ENCODE assay signal across 13 mouse cellular contexts in the genomic region with DNA sequence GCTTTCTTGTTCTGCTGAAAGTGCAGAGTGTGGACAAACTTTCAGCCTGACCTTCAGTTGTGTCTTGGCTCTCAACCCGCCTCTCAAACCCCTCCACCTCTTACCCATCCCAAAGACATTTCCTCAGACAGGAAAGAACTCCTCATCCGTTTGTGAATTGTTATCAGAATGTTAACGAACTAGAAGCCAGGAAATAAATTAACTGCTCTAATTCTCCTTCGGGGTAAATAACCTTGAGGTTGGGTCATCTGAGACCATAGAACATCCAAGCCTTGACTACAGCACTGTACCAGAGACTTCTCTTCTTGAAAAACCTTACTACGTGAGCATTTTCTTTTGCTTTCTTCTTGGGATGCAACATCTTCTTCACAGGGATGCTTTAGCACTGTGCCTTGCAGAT. TPM values are rescaled to one million over a fixed set of nuclear protein-coding genes. Genes with fewer than 3 reads are reported as not detected.
DNase-seq lines count a peak whose midpoint lies in the region; ATAC-seq lines count a peak whose summit lies in the region.
"Had no signal": no experiment of that assay in that cellular context is flagged by ENCODE, and none has a peak within 500 bp of the region (broad histone marks: within the 10 kb centered on the region; RNA-seq: fewer than 3 reads in every experiment).

No protein-coding gene starts in this region.

- peaks cover 10% of the 10 kb centered on the region; the same call in 1 of the 2 replicates for H3K27me3 ChIP-seq in forebrain, embryonic 10.5 days (ENCODE audit: poor library complexity, severe bottlenecking)
- H3K27me3 ChIP-seq in forebrain, embryonic 16.5 days (replicated peaks; ENCODE audit: control insufficient read depth, insufficient read depth, low read length), result no peaks in the 10 kb centered on the region
- no peaks in the 10 kb centered on the region for H3K27me3 ChIP-seq in embryonic facial prominence, embryonic 14.5 days (replicated peaks; ENCODE audit: control insufficient read depth, insufficient read depth, low read length)
- H3K27me3 ChIP-seq: limb, embryonic 12.5 days had no signal

- DNase-seq in forebrain, embryonic 10.5 days (ENCODE audit: extremely low spot score, low spot score), result no peak
- DNase-seq in kidney, adult 11 months, result peak; percentile 33
- DNase-seq in kidney, postnatal 4 days, result no peak
- DNase-seq in embryonic facial prominence, embryonic 14.5 days (ENCODE audit: low spot score), result no peak
- DNase-seq in kidney, postnatal 14 days, result peak; percentile 24
- no peak for DNase-seq in left cerebral cortex, postnatal 25 days (ENCODE audit: low spot score in 2 of 2)
- no peak for DNase-seq in ovary, postnatal 36 days (ENCODE audit: low spot score)
- DNase-seq: adrenal gland, postnatal 14 days; heart, postnatal 10 days; right cerebral cortex, postnatal 14 days; thymus, adult 2 months had no signal

- 76% methylated on average over 5 of the region's 5 CpGs for WGBS in forebrain, embryonic 10.5 days
- 75% methylated on average over 5 of the region's 5 CpGs for WGBS in forebrain, embryonic 16.5 days
- 69% methylated on average over 5 of the region's 5 CpGs for WGBS in embryonic facial prominence, embryonic 14.5 days

- H3K4me1 ChIP-seq in forebrain, embryonic 10.5 days, result peaks cover 23% of the 10 kb centered on the region
- no peaks in the 10 kb centered on the region; the same call in 1 of the 2 replicates for H3K4me1 ChIP-seq in forebrain, embryonic 16.5 days (replicated peaks; ENCODE audit: control insufficient read depth, insufficient read depth, low read length)
- H3K4me1 ChIP-seq in embryonic facial prominence, embryonic 14.5 days (ENCODE audit: control insufficient read depth, insufficient read depth, low read length), result peaks cover 7% of the 10 kb centered on the region

- ATAC-seq in forebrain, embryonic 16.5 days, result no peak
- ATAC-seq in embryonic facial prominence, embryonic 14.5 days (ENCODE audit: low read depth), result no peak

- H3K9ac ChIP-seq in forebrain, embryonic 16.5 days (replicated peaks; ENCODE audit: low read depth, low read length), result no peak overlapping the region
- H3K9ac ChIP-seq in embryonic facial prominence, embryonic 14.5 days (ENCODE audit: low read depth, low read length), result no peak overlapping the region

- no peaks in the 10 kb centered on the region for H3K36me3 ChIP-seq in forebrain, embryonic 10.5 days (replicated peaks)
- H3K36me3 ChIP-seq in forebrain, embryonic 16.5 days (ENCODE audit: control insufficient read depth, insufficient read depth), result no peaks in the 10 kb centered on the region
- H3K36me3 ChIP-seq in embryonic facial prominence, embryonic 14.5 days (ENCODE audit: control insufficient read depth, insufficient read depth, low read length), result no peaks in the 10 kb centered on the region
- H3K36me3 ChIP-seq: limb, embryonic 12.5 days had no signal

- H3K9me3 ChIP-seq in forebrain, embryonic 10.5 days, result no peaks in the 10 kb centered on the region
- H3K9me3 ChIP-seq in forebrain, embryonic 16.5 days (ENCODE audit: control insufficient read depth, low read length), result no peaks in the 10 kb centered on the region
- no peaks in the 10 kb centered on the region for H3K9me3 ChIP-seq in embryonic facial prominence, embryonic 14.5 days (ENCODE audit: control insufficient read depth, low read length)
- H3K9me3 ChIP-seq: limb, embryonic 12.5 days had no signal

- H3K4me2 ChIP-seq in forebrain, embryonic 16.5 days (ENCODE audit: low read length), result no peak overlapping the region
- H3K4me2 ChIP-seq in embryonic facial prominence, embryonic 14.5 days (ENCODE audit: low read depth, low read length), result peak overlapping the region; percentile 73; the same call in 1 of the 2 replicates

- intact Hi-C loops in left cerebral cortex, postnatal 25 days (cut with DNase I), result no loop called here

- H3K4me3 ChIP-seq in forebrain, embryonic 10.5 days, result no peak overlapping the region
- no peak overlapping the region for H3K4me3 ChIP-seq in forebrain, embryonic 16.5 days (replicated peaks; ENCODE audit: low read length)
- no peak overlapping the region for H3K4me3 ChIP-seq in embryonic facial prominence, embryonic 14.5 days (ENCODE audit: low read depth, low read length)

- H3K27ac ChIP-seq in forebrain, embryonic 10.5 days, result peak overlapping the region; percentile 88; the same call in 1 of the 2 replicates
- H3K27ac ChIP-seq in forebrain, embryonic 16.5 days (ENCODE audit: low read length), result no peak overlapping the region
- H3K27ac ChIP-seq in embryonic facial prominence, embryonic 14.5 days (replicated peaks; ENCODE audit: low read depth, low read length), result peak overlapping the region; percentile 78; the same call in 1 of the 2 replicates

RNA-seq across cellular contexts. Expression of a gene that starts 1.0 kb away (rescaled TPM):
- 1.7 and 2.3 TPM in 2 replicates for polyA plus RNA-seq in forebrain, embryonic 10.5 days (2016; fragmentation: Nextera tagmentation; extraction: Ambion mirVana)
- 1.5 and 1.8 TPM in 2 replicates for polyA plus RNA-seq in forebrain, embryonic 16.5 days (2015; fragmentation: Nextera tagmentation; extraction: Ambion mirVana)
- 6.6 and 8.5 TPM in 2 replicates for polyA plus RNA-seq in embryonic facial prominence, embryonic 14.5 days (2014; fragmentation: Nextera tagmentation; extraction: Ambion mirVana)
- 10 to 100 TPM; 49.1 to 51.5 TPM for total RNA-seq in left cerebral cortex, postnatal 25 days (2021)

Comparison
In these comparisons a context has a peak if more than half of its experiments do, and no peak if none do; other contexts are left out.
1. DNase-seq: peak in kidney, adult 11 months (single experiment) and kidney, postnatal 14 days (single experiment); none in forebrain, embryonic 10.5 days (single experiment), kidney, postnatal 4 days (0 of 2), embryonic facial prominence, embryonic 14.5 days (single experiment), left cerebral cortex, postnatal 25 days (0 of 2) and ovary, postnatal 36 days (single experiment).